Comparison of ENCODE assay signal across 9 mouse cellular contexts in genomic region chr15:101133993-101134704, GRCm38 (mm10). TPM values are rescaled to one million over a fixed set of nuclear protein-coding genes. Genes with fewer than 3 reads are reported as not detected.
A peak's percentile ranks its signal among the peaks of the same experiment; 100 is the strongest.
DNase-seq lines count a peak whose midpoint lies in the region; ATAC-seq and TF ChIP-seq lines count a peak whose summit lies in the region.
"Had no signal": no experiment of that assay in that cellular context is flagged by ENCODE, and none has a peak within 500 bp of the region (broad histone marks: within the 10 kb centered on the region; RNA-seq: fewer than 3 reads in every experiment).

No protein-coding gene starts in this region.

- H3K9ac ChIP-seq in intestine, embryonic 14.5 days (ENCODE audit: low read length) = peak overlapping the region; percentile 11; the same call in 1 of the 2 replicates
- H3K9ac ChIP-seq in neural tube, embryonic 13.5 days = no peak overlapping the region

- TF ChIP-seq CTCF in cerebellum, adult 2 months (IDR thresholded peaks at IDR 0.05; ENCODE audit: borderline replicate concordance, insufficient read depth, low read depth, low read length) = no peak

- no peak overlapping the region for H3K27ac ChIP-seq in cerebellum, adult 2 months (ENCODE audit: insufficient read depth, low read length)
- H3K27ac ChIP-seq in intestine, embryonic 14.5 days (ENCODE audit: low read depth) = peak overlapping the region; percentile 76
- peak overlapping the region; percentile 54 for H3K27ac ChIP-seq in neural tube, embryonic 13.5 days (replicated peaks)

- no peaks in the 10 kb centered on the region for H3K9me3 ChIP-seq in intestine, embryonic 14.5 days (ENCODE audit: control insufficient read depth, low read length)
- no peaks in the 10 kb centered on the region for H3K9me3 ChIP-seq in neural tube, embryonic 13.5 days

- WGBS in cerebellum, adult 2 months = 33% methylated on average over 15 of the region's 15 CpGs
- 14% methylated on average over 15 of the region's 15 CpGs for WGBS in intestine, embryonic 14.5 days
- WGBS in neural tube, embryonic 13.5 days = 21% methylated on average over 15 of the region's 15 CpGs

- no peak for DNase-seq in cerebellum, adult 2 months
- DNase-seq in cerebellum, postnatal 36 days = no peak
- DNase-seq in thymus, postnatal 0 days (ENCODE audit: low spot score) = peak; percentile 39
- DNase-seq in thymus, postnatal 10 days (ENCODE audit: low spot score in 2 of 2) = no peak
- no peak for DNase-seq in intestine, embryonic 14.5 days (ENCODE audit: low spot score)
- DNase-seq in Muller cell, postnatal 12 days (ENCODE audit: inconsistent ontology term) = no peak
- no peak for DNase-seq in testis, postnatal 14 days (ENCODE audit: low spot score)

- peak; percentile 43 for ATAC-seq in intestine, embryonic 14.5 days (replicated peaks; ENCODE audit: low FRiP score, low TSS enrichment, low read depth)
- ATAC-seq in neural tube, embryonic 13.5 days (ENCODE audit: low read depth) = peak; percentile 37; the same call in 1 of the 2 replicates

- H3K36me3 ChIP-seq in intestine, embryonic 14.5 days (ENCODE audit: control insufficient read depth, insufficient read depth, low read length) = peaks cover 9% of the 10 kb centered on the region
- H3K36me3 ChIP-seq in neural tube, embryonic 13.5 days = no peaks in the 10 kb centered on the region

- H3K4me1 ChIP-seq in cerebellum, adult 2 months (ENCODE audit: control insufficient read depth, insufficient read depth, low read length) = no peaks in the 10 kb centered on the region
- peaks cover 52% of the 10 kb centered on the region for H3K4me1 ChIP-seq in intestine, embryonic 14.5 days (replicated peaks; ENCODE audit: control insufficient read depth, insufficient read depth, low read length)
- peaks cover 27% of the 10 kb centered on the region for H3K4me1 ChIP-seq in neural tube, embryonic 13.5 days (replicated peaks)

- H3K27me3 ChIP-seq in cerebellum, adult 2 months (ENCODE audit: control insufficient read depth, insufficient read depth, low read length) = no peaks in the 10 kb centered on the region; the same call in 1 of the 2 replicates
- H3K27me3 ChIP-seq in intestine, embryonic 14.5 days (replicated peaks; ENCODE audit: control insufficient read depth, insufficient read depth, low read length) = peaks cover 7% of the 10 kb centered on the region; the same call in 1 of the 2 replicates
- H3K27me3 ChIP-seq in neural tube, embryonic 13.5 days = peaks cover 30% of the 10 kb centered on the region

- TF ChIP-seq POLR2A in cerebellum, adult 2 months (IDR thresholded peaks at IDR 0.05; ENCODE audit: borderline replicate concordance, insufficient read depth, low read length) = no peak

- peak overlapping the region; percentile 46 for H3K4me2 ChIP-seq in intestine, embryonic 14.5 days (ENCODE audit: low read length)
- H3K4me2 ChIP-seq in neural tube, embryonic 13.5 days = peak overlapping the region; percentile 29

- H3K4me3 ChIP-seq in cerebellum, adult 2 months (replicated peaks; ENCODE audit: insufficient read depth, low read depth, low read length) = peak overlapping the region; percentile 13
- peak overlapping the region; percentile 31 for H3K4me3 ChIP-seq in intestine, embryonic 14.5 days (ENCODE audit: low read depth, low read length)
- peak overlapping the region; percentile 15; the same call in 1 of the 2 replicates for H3K4me3 ChIP-seq in neural tube, embryonic 13.5 days
- H3K4me3 ChIP-seq: erythroblast, embryonic 14.5 days had no signal

RNA-seq across cellular contexts. Expression of gene Acvrl1, which starts 5.8 kb away (rescaled TPM):
- polyA plus RNA-seq in cerebellum, adult 2 months (2012; rRNA removed) = 15.3 and 17.2 TPM in 2 replicates
- 5.8 and 6.5 TPM in 2 replicates for polyA plus RNA-seq in thymus, postnatal 0 days (2015; fragmentation: Nextera tagmentation; extraction: Ambion mirVana)
- 16.5 and 16.6 TPM in 2 replicates for polyA plus RNA-seq in intestine, embryonic 14.5 days (2014; fragmentation: Nextera tagmentation; extraction: Ambion mirVana)
- polyA plus RNA-seq in neural tube, embryonic 13.5 days (2015; fragmentation: Nextera tagmentation; extraction: Ambion mirVana) = 8.1 and 9.0 TPM in 2 replicates
- polyA plus RNA-seq: erythroblast, embryonic 14.5 days had no signal

RNA-seq across cellular contexts. Expression of gene Ankrd33, which starts 18.6 kb away (rescaled TPM):
- 0.10 and 0.33 TPM in 2 replicates for polyA plus RNA-seq in cerebellum, adult 2 months (2012; rRNA removed)
- polyA plus RNA-seq in thymus, postnatal 0 days (2015; fragmentation: Nextera tagmentation; extraction: Ambion mirVana) = not detected in 2 replicates
- not detected in 2 replicates for polyA plus RNA-seq in intestine, embryonic 14.5 days (2014; fragmentation: Nextera tagmentation; extraction: Ambion mirVana)
- not detected in 2 replicates for polyA plus RNA-seq in neural tube, embryonic 13.5 days (2015; fragmentation: Nextera tagmentation; extraction: Ambion mirVana)
- polyA plus RNA-seq: erythroblast, embryonic 14.5 days had no signal

RNA-seq across cellular contexts. Expression of gene Acvr1b, which starts 39.7 kb away (rescaled TPM):
- polyA plus RNA-seq in cerebellum, adult 2 months (2012; rRNA removed) = 54.5 and 55.2 TPM in 2 replicates
- polyA plus RNA-seq in thymus, postnatal 0 days (2015; fragmentation: Nextera tagmentation; extraction: Ambion mirVana) = 3.9 and 4.6 TPM in 2 replicates
- 12.5 and 12.6 TPM in 2 replicates for polyA plus RNA-seq in intestine, embryonic 14.5 days (2014; fragmentation: Nextera tagmentation; extraction: Ambion mirVana)
- polyA plus RNA-seq in neural tube, embryonic 13.5 days (2015; fragmentation: Nextera tagmentation; extraction: Ambion mirVana) = 18.0 and 18.8 TPM in 2 replicates

RNA-seq across cellular contexts. Expression of gene Fignl2, which starts 55.8 kb away (rescaled TPM):
- 2.5 and 2.7 TPM in 2 replicates for polyA plus RNA-seq in cerebellum, adult 2 months (2012; rRNA removed)
- polyA plus RNA-seq in thymus, postnatal 0 days (2015; fragmentation: Nextera tagmentation; extraction: Ambion mirVana) = 0.04 TPM in 2 replicates
- polyA plus RNA-seq in intestine, embryonic 14.5 days (2014; fragmentation: Nextera tagmentation; extraction: Ambion mirVana) = 0.43 and 0.55 TPM in 2 replicates
- polyA plus RNA-seq in neural tube, embryonic 13.5 days (2015; fragmentation: Nextera tagmentation; extraction: Ambion mirVana) = 0.17 and 0.18 TPM in 2 replicates
- polyA plus RNA-seq: erythroblast, embryonic 14.5 days had no signal
